Mouse (Mus musculus) brain, adult 2 months (tissue): ENCODE results near the gene D630045J12Rik.

Experiments
- DNase-seq: peaks from one replicate; pipeline ENCODE4 v3.0.0; 2011; ENCODE audit warnings: low read depth, low spot score

Gene D630045J12Rik

GRCm38 (mm10) chr6:38192952-38193351 lies 60.9 kb downstream of the D630045J12Rik start:
- no peak for DNase-seq

- DNase-seq, result no peak
Measured at GRCm38 (mm10) chr6:38186312-38186950, 67.4 kb downstream of the D630045J12Rik start.

- no peak for DNase-seq
Measured at GRCm38 (mm10) chr6:38184791-38185190, 69.0 kb downstream of the D630045J12Rik start.

- DNase-seq, result no peak
Measured at GRCm38 (mm10) chr6:38181756-38182318, 72.0 kb downstream of the D630045J12Rik start.

GRCm38 (mm10) chr6:38180669-38181068 lies 73.1 kb downstream of the D630045J12Rik start:
- no peak for DNase-seq

- DNase-seq, result no peak
Measured at GRCm38 (mm10) chr6:38165385-38165784, 88.4 kb downstream of the D630045J12Rik start.

- DNase-seq, result peak; percentile 58
Measured at GRCm38 (mm10) chr6:38164705-38165104, 89.1 kb downstream of the D630045J12Rik start.

- no peak for DNase-seq
Measured at GRCm38 (mm10) chr6:38162825-38163504, 90.8 kb downstream of the D630045J12Rik start.

- no peak for DNase-seq
Measured at GRCm38 (mm10) chr6:38160556-38160955, 93.3 kb downstream of the D630045J12Rik start.

GRCm38 (mm10) chr6:38160102-38160501 lies 93.7 kb downstream of the D630045J12Rik start:
- DNase-seq, result peak; percentile 95

- no peak for DNase-seq
Measured at GRCm38 (mm10) chr6:38159576-38159975, 94.2 kb downstream of the D630045J12Rik start.

GRCm38 (mm10) chr6:38157925-38158324 lies 95.9 kb downstream of the D630045J12Rik start:
- DNase-seq, result no peak

- DNase-seq, result no peak
Measured at GRCm38 (mm10) chr6:38156204-38156603, 97.6 kb downstream of the D630045J12Rik start.

GRCm38 (mm10) chr6:38152305-38152704 lies 101.5 kb downstream of the D630045J12Rik start:
- DNase-seq, result no peak

GRCm38 (mm10) chr6:38149483-38149882 lies 104.3 kb downstream of the D630045J12Rik start:
- DNase-seq, result no peak

- DNase-seq, result no peak
Measured at GRCm38 (mm10) chr6:38148626-38149025, 105.2 kb downstream of the D630045J12Rik start.

GRCm38 (mm10) chr6:38147301-38147700 lies 106.5 kb downstream of the D630045J12Rik start:
- no peak for DNase-seq

GRCm38 (mm10) chr6:38145463-38146065 lies 108.2 kb downstream of the D630045J12Rik start:
- peak; percentile 70 for DNase-seq

- DNase-seq, result peak; percentile 57
Measured at GRCm38 (mm10) chr6:38144161-38144998, 109.4 kb downstream of the D630045J12Rik start.

GRCm38 (mm10) chr6:38140402-38140801 lies 113.4 kb downstream of the D630045J12Rik start:
- no peak for DNase-seq

GRCm38 (mm10) chr6:38139086-38139485 lies 114.7 kb downstream of the D630045J12Rik start:
- DNase-seq, result peak; percentile 49
